Mouse (Mus musculus) CH12.LX (cell line): ENCODE results near the gene Kctd3.

Experiments used
- CTCF ChIP-seq, 2 experiments: IDR thresholded peaks in 1 of 2; conservative IDR thresholded peaks in 1 of 2; 2 replicates each; pipeline ENCODE4 v1.5.1; 2011 to 2012; ENCODE audit warnings: low read depth in 2 of 2, low read length in 2 of 2, improper control_type of control experiment in 1 of 2, inconsistent platforms in 1 of 2, mild to moderate bottlenecking in 1 of 2, moderate library complexity in 1 of 2
- PAX5 ChIP-seq: IDR thresholded peaks from 2 replicates; pipeline ENCODE4 v1.6.1; 2012; ENCODE audit warnings: low read length, inconsistent platforms, mixed read lengths
- POLR2A ChIP-seq: IDR thresholded peaks from 2 replicates; pipeline ENCODE4 v1.6.1; 2011; ENCODE audit warnings: low read depth, mild to moderate bottlenecking, improper control_type of control experiment, low read length
- SIN3A ChIP-seq: IDR thresholded peaks from 2 replicates; pipeline ENCODE4 v1.6.1; 2012; ENCODE audit warnings: low read length, improper control_type of control experiment, inconsistent platforms

DNA sequence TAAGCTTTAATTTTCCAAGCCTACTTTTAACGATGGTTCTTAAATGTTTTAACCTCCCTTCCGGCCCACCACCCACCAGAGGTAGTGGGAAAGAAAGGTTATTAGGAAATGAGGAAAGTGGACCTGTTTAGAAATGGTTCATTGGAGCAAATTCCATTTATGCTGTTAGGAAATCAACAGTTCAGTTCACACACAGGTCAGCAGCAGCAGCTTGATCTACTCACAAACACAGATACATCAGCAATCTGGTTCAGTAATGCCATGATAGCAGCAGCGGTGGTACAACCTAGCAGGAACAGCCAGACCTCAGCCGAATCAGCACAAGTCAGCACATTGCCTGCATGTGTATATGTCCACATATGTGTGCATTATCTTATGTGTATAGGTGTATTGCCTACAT is 3.0 kb upstream of the Kctd3 start:
- TF ChIP-seq SIN3A, result no peak
- TF ChIP-seq CTCF (conservative IDR thresholded peaks at IDR 0.05 in 1 of 2, IDR thresholded peaks at IDR 0.05 in 1 of 2; ENCODE audit: low read depth in 2 of 2, low read length in 2 of 2), result no peak
- no peak for TF ChIP-seq POLR2A
- no peak for TF ChIP-seq PAX5
